Mouse (Mus musculus): Measurements from ENCODE around the gene Cttn. TPM values are rescaled to one million over a fixed set of nuclear protein-coding genes. Genes with fewer than 3 reads are reported as not detected.

Gene Cttn
- 53.4 TPM for polyA plus RNA-seq (2014; fragmentation: Illumina TruSeq; extraction: RNeasy Lipid Tissue Mini Kit (QIAGEN cat#74804); ENCODE audit: insufficient read depth, low read depth, low replicate concordance)

DNA sequence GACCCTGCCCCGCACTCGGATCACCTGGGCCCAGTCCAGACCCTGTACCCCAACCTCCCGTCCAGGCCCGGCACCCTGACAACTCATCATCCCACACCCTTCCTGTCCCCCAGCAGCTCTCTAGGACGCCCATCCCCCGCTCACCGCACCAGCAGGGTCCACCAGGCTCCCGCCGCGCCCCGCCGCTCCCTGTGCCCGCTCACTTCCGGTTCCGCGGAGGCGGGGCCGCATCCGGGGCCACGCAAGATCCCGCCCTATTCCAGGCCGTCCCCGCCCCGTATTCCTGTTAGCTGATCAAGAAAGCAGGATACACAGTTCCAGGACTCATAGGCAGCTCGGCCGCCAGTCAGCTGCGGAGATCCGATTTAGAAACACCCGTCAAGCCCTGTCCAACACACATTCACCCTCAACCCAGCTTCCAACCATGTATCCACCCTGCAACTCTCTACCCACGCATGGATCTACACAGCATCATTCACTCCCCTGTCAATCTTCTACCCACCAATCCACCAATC is at the start of gene Cttn:
TSS of gene Cttn (minus strand) at position 465 of the 515 bp plus-strand sequence.

Other genes with a start within 250 kb of the Cttn start
- 16.8 TPM for gene Ppfia1, start 82.7 kb upstream of the Cttn start, polyA plus RNA-seq (2014; fragmentation: Illumina TruSeq; extraction: RNeasy Lipid Tissue Mini Kit (QIAGEN cat#74804); ENCODE audit: insufficient read depth, low read depth, low replicate concordance)
- gene Fadd, start 111.5 kb upstream of the Cttn start, polyA plus RNA-seq (2014; fragmentation: Illumina TruSeq; extraction: RNeasy Lipid Tissue Mini Kit (QIAGEN cat#74804); ENCODE audit: insufficient read depth, low read depth, low replicate concordance) = 5.0 TPM

Measured in lung, adult 10 weeks (tissue).